Mouse (Mus musculus): Measurements from ENCODE around the gene Prkag1. TPM values are rescaled to one million over a fixed set of nuclear protein-coding genes. Genes with fewer than 3 reads are reported as not detected.

Prkag1 gene
- 10 to 100 TPM; 76.0 to 83.8 (median 79.2) TPM for total RNA-seq (2022)

GRCm38 (mm10) chr15:98830736-98831683 is at the start of gene Prkag1:
Gene Prkag1 (minus strand): TSS chr15:98831521.
- peak; percentile 94 for DNase-seq

GRCm38 (mm10) chr15:98877331-98877730 is 46.0 kb upstream of the Prkag1 start:
- DNase-seq: no peak

GRCm38 (mm10) chr15:98871916-98872888 is 40.9 kb upstream of the Prkag1 start:
- DNase-seq: peak; percentile 89

- DNase-seq: no peak
These were observed 40.0 kb upstream of the Prkag1 start, which contains the start of gene Kmt2d for GRCm38 (mm10) chr15:98871070-98871915. Gene Kmt2d (minus strand): TSS chr15:98871204.

GRCm38 (mm10) chr15:98870179-98871069 is 39.1 kb upstream of the Prkag1 start:
- no peak for DNase-seq

- DNase-seq: no peak
These were observed 38.2 kb upstream of the Prkag1 start for GRCm38 (mm10) chr15:98869342-98870178.

- no peak for DNase-seq
These were observed 37.2 kb upstream of the Prkag1 start for GRCm38 (mm10) chr15:98868346-98869063.

- no peak for DNase-seq
These were observed 36.0 kb upstream of the Prkag1 start for GRCm38 (mm10) chr15:98867321-98867720.

- no peak for DNase-seq
These were observed 35.2 kb upstream of the Prkag1 start for GRCm38 (mm10) chr15:98866501-98866900.

GRCm38 (mm10) chr15:98865771-98866170 is 34.5 kb upstream of the Prkag1 start:
- DNase-seq: no peak

- no peak for DNase-seq
These were observed 33.6 kb upstream of the Prkag1 start for GRCm38 (mm10) chr15:98864951-98865350.

GRCm38 (mm10) chr15:98863451-98863958 is 32.2 kb upstream of the Prkag1 start:
- DNase-seq: no peak

- DNase-seq: no peak
These were observed 30.5 kb upstream of the Prkag1 start for GRCm38 (mm10) chr15:98861701-98862410.

- DNase-seq: no peak
These were observed 29.6 kb upstream of the Prkag1 start for GRCm38 (mm10) chr15:98860921-98861320.

GRCm38 (mm10) chr15:98859319-98860043 is 28.2 kb upstream of the Prkag1 start:
- DNase-seq: no peak

- no peak for DNase-seq
These were observed 22.9 kb upstream of the Prkag1 start for GRCm38 (mm10) chr15:98854214-98854613.

GRCm38 (mm10) chr15:98853161-98853937 is 22.0 kb upstream of the Prkag1 start:
- DNase-seq: no peak
